In the genomic region with DNA sequence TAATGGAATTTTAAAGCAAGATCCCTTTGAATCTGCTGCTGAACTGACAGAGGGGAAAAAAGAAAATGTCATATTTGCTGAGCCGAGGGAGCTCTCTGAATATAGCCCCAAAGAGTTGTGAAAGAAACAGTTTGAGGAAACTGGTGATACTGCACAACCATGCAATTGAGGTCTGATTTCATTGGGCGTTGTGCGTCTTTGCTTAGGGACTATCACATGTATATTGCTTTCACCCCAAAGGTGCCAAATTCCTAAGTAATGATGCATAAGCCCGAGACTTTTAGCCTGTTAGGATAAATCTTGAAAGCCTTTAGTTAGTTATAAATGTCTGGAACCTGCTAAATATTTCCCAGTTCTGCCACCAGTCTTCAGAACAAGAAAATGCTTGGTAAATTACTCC, we compare ENCODE assay signal across 28 mouse cellular contexts.
A peak's percentile ranks its signal among the peaks of the same experiment; 100 is the strongest.
DNase-seq lines count a peak whose midpoint lies in the region; ATAC-seq and TF ChIP-seq lines count a peak whose summit lies in the region.
"Had no signal": no experiment of that assay in that cellular context is flagged by ENCODE, and none has a peak within 500 bp of the region (broad histone marks: within the 10 kb centered on the region; RNA-seq: fewer than 3 reads in every experiment).

No protein-coding gene starts in this region.

- no peaks in the 10 kb centered on the region for H3K4me1 ChIP-seq in hindbrain, postnatal 0 days (ENCODE audit: insufficient read depth, low read length)
- no peaks in the 10 kb centered on the region for H3K4me1 ChIP-seq in hindbrain, embryonic 12.5 days
- no peaks in the 10 kb centered on the region for H3K4me1 ChIP-seq in embryonic fibroblast, embryonic 13.5 days (ENCODE audit: control insufficient read depth, insufficient read depth, low read length)
- H3K4me1 ChIP-seq in limb, embryonic 13.5 days: peaks cover 28% of the 10 kb centered on the region
- H3K4me1 ChIP-seq: embryonic facial prominence, embryonic 12.5 days; forebrain, embryonic 10.5 days; forebrain, embryonic 13.5 days; hindbrain, embryonic 13.5 days had no signal

- 81% methylated on average over 4 of the region's 4 CpGs for WGBS in hindbrain, postnatal 0 days
- WGBS in hindbrain, embryonic 12.5 days: 75% methylated on average over 4 of the region's 4 CpGs
- 11% methylated on average over 4 of the region's 4 CpGs for WGBS in limb, embryonic 13.5 days

- no peaks in the 10 kb centered on the region for H3K9me3 ChIP-seq in hindbrain, postnatal 0 days (ENCODE audit: low read length)
- H3K9me3 ChIP-seq in hindbrain, embryonic 12.5 days (replicated peaks): no peaks in the 10 kb centered on the region
- no peaks in the 10 kb centered on the region for H3K9me3 ChIP-seq in limb, embryonic 13.5 days
- H3K9me3 ChIP-seq: embryonic facial prominence, embryonic 12.5 days; forebrain, embryonic 10.5 days; forebrain, embryonic 13.5 days; hindbrain, embryonic 13.5 days had no signal

- H3K4me3 ChIP-seq in hindbrain, postnatal 0 days (ENCODE audit: low read length): no peak overlapping the region
- H3K4me3 ChIP-seq in hindbrain, embryonic 12.5 days: no peak overlapping the region
- H3K4me3 ChIP-seq in embryonic fibroblast, embryonic 13.5 days (ENCODE audit: insufficient read depth, low read length): no peak overlapping the region
- no peak overlapping the region for H3K4me3 ChIP-seq in limb, embryonic 13.5 days
- H3K4me3 ChIP-seq: embryonic facial prominence, embryonic 12.5 days; forebrain, embryonic 10.5 days; forebrain, embryonic 13.5 days; gastrocnemius, adult 2 months; hindbrain, embryonic 13.5 days had no signal

- ATAC-seq in hindbrain, postnatal 0 days: no peak
- no peak for ATAC-seq in hindbrain, embryonic 12.5 days (ENCODE audit: low FRiP score)
- peak; percentile 72; the same call in 1 of the 2 replicates for ATAC-seq in limb, embryonic 13.5 days (ENCODE audit: low FRiP score, low read depth)
- ATAC-seq: activated CD4-positive, CD25-positive, alpha-beta regulatory T cell, adult 4 months; CD4-positive, CD25-positive, alpha-beta regulatory T cell, adult 4 months; forebrain, embryonic 13.5 days; forebrain, embryonic 16.5 days; hindbrain, embryonic 16.5 days; inflammation-experienced regulatory T-cells, adult 6 months had no signal

- no peak for TF ChIP-seq CTCF in hindbrain, postnatal 0 days (IDR thresholded peaks at IDR 0.05; ENCODE audit: low read depth)
- no peak for TF ChIP-seq CTCF in embryonic fibroblast, embryonic 13.5 days (IDR thresholded peaks at IDR 0.05; ENCODE audit: borderline replicate concordance, insufficient read depth, low read length)

- no peak overlapping the region for H3K4me2 ChIP-seq in hindbrain, postnatal 0 days (ENCODE audit: low read depth, low read length)
- no peak overlapping the region for H3K4me2 ChIP-seq in hindbrain, embryonic 12.5 days (replicated peaks)
- H3K4me2 ChIP-seq in limb, embryonic 13.5 days (replicated peaks): 0 out of 2 replicates have a peak overlapping the region, but pooled peaks have one; percentile 15
- H3K4me2 ChIP-seq: embryonic facial prominence, embryonic 12.5 days; forebrain, embryonic 13.5 days; heart, embryonic 11.5 days; hindbrain, embryonic 13.5 days had no signal

- TF ChIP-seq POLR2A in embryonic fibroblast, embryonic 13.5 days (IDR thresholded peaks at IDR 0.05; ENCODE audit: low read depth, low read length): no peak

- H3K27me3 ChIP-seq in hindbrain, postnatal 0 days (ENCODE audit: insufficient read depth, low read length): no peaks in the 10 kb centered on the region
- no peaks in the 10 kb centered on the region for H3K27me3 ChIP-seq in hindbrain, embryonic 12.5 days
- no peaks in the 10 kb centered on the region for H3K27me3 ChIP-seq in limb, embryonic 13.5 days
- H3K27me3 ChIP-seq: embryonic facial prominence, embryonic 12.5 days; forebrain, embryonic 13.5 days; hindbrain, embryonic 13.5 days had no signal

- H3K9ac ChIP-seq in hindbrain, postnatal 0 days (replicated peaks; ENCODE audit: low read length): no peak overlapping the region
- H3K9ac ChIP-seq in hindbrain, embryonic 12.5 days: no peak overlapping the region
- H3K9ac ChIP-seq in limb, embryonic 13.5 days: no peak overlapping the region
- H3K9ac ChIP-seq: embryonic facial prominence, embryonic 12.5 days; forebrain, embryonic 13.5 days; hindbrain, embryonic 13.5 days had no signal

- no peak for DNase-seq in hindbrain, postnatal 0 days (ENCODE audit: low spot score)
- DNase-seq in 3134 (ENCODE audit: extremely low read depth, insufficient read length, low spot score): peak; percentile 26
- DNase-seq in thymus, postnatal 25 days: no peak
- no peak for DNase-seq in ovary, adult 18-20 months (ENCODE audit: low spot score)
- DNase-seq in testis, postnatal 14 days (ENCODE audit: low spot score): no peak
- DNase-seq: adrenal gland, adult 8-10 months; adrenal gland, postnatal 25 days; cerebellum, adult 11-12 months; cerebellum, adult 8-10 months; cerebellum, postnatal 10 days; cerebellum, postnatal 36 days; embryo, embryonic 11 days; gastrocnemius, adult 2 months; gastrocnemius, postnatal 14 days; heart, adult 11 months had no signal

- 0 out of 2 replicates have a peak overlapping the region, but pooled peaks have one; percentile 15 for H3K27ac ChIP-seq in hindbrain, postnatal 0 days
- H3K27ac ChIP-seq in hindbrain, embryonic 12.5 days: no peak overlapping the region
- H3K27ac ChIP-seq in embryonic fibroblast, embryonic 13.5 days (ENCODE audit: insufficient read depth, low read length): 0 out of 2 replicates have a peak overlapping the region, but pooled peaks have one; percentile 18
- peak overlapping the region; percentile 35; the same call in 1 of the 2 replicates for H3K27ac ChIP-seq in limb, embryonic 13.5 days
- H3K27ac ChIP-seq: embryonic facial prominence, embryonic 12.5 days; forebrain, embryonic 10.5 days; forebrain, embryonic 13.5 days; gastrocnemius, adult 2 months; hindbrain, embryonic 13.5 days had no signal

- H3K36me3 ChIP-seq in hindbrain, postnatal 0 days (ENCODE audit: insufficient read depth, low read length): no peaks in the 10 kb centered on the region
- no peaks in the 10 kb centered on the region for H3K36me3 ChIP-seq in hindbrain, embryonic 12.5 days
- H3K36me3 ChIP-seq in limb, embryonic 13.5 days: no peaks in the 10 kb centered on the region
- H3K36me3 ChIP-seq: embryonic facial prominence, embryonic 12.5 days; forebrain, embryonic 10.5 days; hindbrain, embryonic 13.5 days had no signal
